Mouse (Mus musculus): Measurements from ENCODE around the gene Spin2d.
"Not testable (repeated sequence)": the region's sequence is repeated elsewhere in the genome, so short reads cannot be mapped to it uniquely, and the experiment has no call there.

DNA sequence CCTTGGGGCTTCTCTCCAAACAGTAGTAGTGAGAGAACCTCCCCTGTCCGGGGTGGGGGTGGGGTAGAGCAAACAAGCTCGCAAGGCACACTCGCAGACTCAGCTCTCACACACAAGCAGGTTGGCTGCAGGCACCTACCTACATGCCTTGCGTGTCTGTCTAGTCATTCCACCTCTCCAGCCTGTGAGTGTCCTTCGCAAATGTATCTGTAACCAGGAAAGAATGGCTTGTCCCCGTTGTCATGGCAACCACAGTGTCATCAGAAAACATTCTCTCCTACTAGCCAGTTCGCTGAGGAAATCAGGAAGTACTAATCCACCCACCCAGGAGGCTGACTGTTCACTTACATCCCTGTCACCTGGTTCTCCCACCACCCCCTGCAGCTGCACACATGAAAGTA is 33.6 kb downstream of the Spin2d start:
- TF ChIP-seq GATA1 (IDR thresholded peaks at IDR 0.05; ENCODE audit: borderline replicate concordance, low read length); FLI1 (IDR thresholded peaks at IDR 0.05; ENCODE audit: low read length): not testable (repeated sequence)

Measured in megakaryocyte, embryonic 14.5 days (primary cell).